Mouse (Mus musculus) cortical plate, adult 2 months (tissue): ENCODE results near the gene Gm36210.

Experiments used
- CTCF ChIP-seq: fragments of 200-500 bp; IDR thresholded peaks from 2 replicates; pipeline ENCODE4 v1.5.1; 2011; ENCODE audit warnings: mild to moderate bottlenecking, control low read depth, low read length; ENCODE audit not compliant: insufficient read depth; ENCODE audit errors: extremely low read depth
- POLR2A ChIP-seq: fragments of 200-500 bp; IDR thresholded peaks from 2 replicates; pipeline ENCODE4 v1.6.1; 2011; ENCODE audit warnings: mild to moderate bottlenecking, low read length, control low read depth; ENCODE audit not compliant: insufficient read depth; ENCODE audit errors: extremely low read depth

DNA sequence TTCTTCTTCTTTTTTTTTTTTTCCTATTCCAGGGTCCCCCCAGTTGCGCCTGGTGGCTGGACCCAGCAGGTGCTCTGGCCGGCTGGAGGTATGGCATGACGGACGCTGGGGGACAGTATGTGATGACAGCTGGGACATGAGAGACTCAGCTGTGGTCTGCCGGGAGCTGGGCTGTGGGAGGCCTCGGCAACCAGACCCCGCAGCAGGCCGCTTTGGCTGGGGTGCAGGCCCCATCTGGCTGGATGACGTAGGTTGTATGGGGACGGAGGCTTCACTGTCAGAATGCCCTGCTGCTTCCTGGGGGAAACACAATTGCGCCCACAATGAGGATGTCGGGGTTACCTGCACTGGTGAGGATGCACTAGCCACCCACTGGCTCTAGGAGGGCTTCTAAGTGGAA lies 26.8 kb upstream of the Gm36210 start:
- TF ChIP-seq CTCF (no peak), POLR2A (no peak)
